Mouse (Mus musculus) myocyte (in vitro differentiated cells): Measurements from ENCODE around the gene Pdap1. TPM values are rescaled to one million over a fixed set of nuclear protein-coding genes. Genes with fewer than 3 reads are reported as not detected.

Experiments
- H3K27me3 ChIP-seq: one replicate; pipeline ENCODE4 v1.6.1; 2011; ENCODE audit not compliant: control insufficient read depth, insufficient read depth, insufficient read length
- H3K36me3 ChIP-seq: one replicate; pipeline ENCODE4 v1.6.1; 2011; ENCODE audit not compliant: control insufficient read depth, insufficient read depth
- H3K4me2 ChIP-seq: one replicate; pipeline ENCODE4 v1.6.1; 2011; ENCODE audit warnings: low read depth, control low read depth
- H3K4me3 ChIP-seq: one replicate; pipeline ENCODE4 v1.5.1; 2011; ENCODE audit warnings: mild to moderate bottlenecking, control low read depth, moderate library complexity
- H3K79me2 ChIP-seq: one replicate; pipeline ENCODE4 v1.6.1; 2011; ENCODE audit not compliant: control insufficient read depth, insufficient read depth
- H3ac ChIP-seq: one replicate; pipeline ENCODE4 v1.6.1; 2011; ENCODE audit not compliant: control insufficient read depth, insufficient read length
- CEBPB ChIP-seq: IDR thresholded peaks from 2 replicates; pipeline ENCODE4 v1.6.1; 2011; ENCODE audit warnings: mild to moderate bottlenecking, moderate library complexity; ENCODE audit not compliant: poor library complexity, insufficient read depth, severe bottlenecking
- E2F4 ChIP-seq: IDR thresholded peaks from one replicate; pipeline ENCODE4 v1.6.1; 2011; ENCODE audit warnings: mild to moderate bottlenecking, control low read depth, moderate library complexity; ENCODE audit not compliant: insufficient read depth
- MAX ChIP-seq: IDR thresholded peaks from one replicate; pipeline ENCODE4 v1.6.1; 2011; ENCODE audit warnings: low read depth, mild to moderate bottlenecking, control low read depth
- MYOD1 ChIP-seq, 3 experiments: IDR thresholded peaks; one replicate each; pipeline ENCODE4 v1.6.1; 2011; ENCODE audit warnings: control low read depth in 2 of 3, low read depth in 2 of 3, mild to moderate bottlenecking in 2 of 3, moderate library complexity in 1 of 3; ENCODE audit not compliant: insufficient read length in 2 of 3, control insufficient read depth in 1 of 3
- MYOG ChIP-seq, 3 experiments: IDR thresholded peaks; one replicate each; pipeline ENCODE4 v1.6.1; 2011; ENCODE audit warnings: control low read depth in 2 of 3, low read depth in 2 of 3, mild to moderate bottlenecking in 2 of 3; ENCODE audit not compliant: insufficient read length in 2 of 3, control insufficient read depth in 1 of 3, insufficient read depth in 1 of 3
- POLR2A ChIP-seq: IDR thresholded peaks from one replicate; pipeline ENCODE4 v1.6.1; 2011; ENCODE audit warnings: low read depth, mild to moderate bottlenecking, control low read depth, moderate library complexity; ENCODE audit not compliant: insufficient read length
- POLR2AphosphoS2 ChIP-seq: IDR thresholded peaks from one replicate; pipeline ENCODE4 v1.6.1; 2011; ENCODE audit warnings: low read depth, control low read depth; ENCODE audit not compliant: insufficient read length
- REST ChIP-seq: IDR thresholded peaks from one replicate; pipeline ENCODE4 v1.6.1; 2011; ENCODE audit warnings: mild to moderate bottlenecking, control low read depth, moderate library complexity; ENCODE audit not compliant: insufficient read depth, insufficient read length
- SRF ChIP-seq: IDR thresholded peaks from one replicate; pipeline ENCODE4 v1.6.1; 2011; ENCODE audit warnings: low read depth; ENCODE audit not compliant: control insufficient read depth, insufficient read length
- TCF12 ChIP-seq: IDR thresholded peaks from one replicate; pipeline ENCODE4 v1.6.1; 2011; ENCODE audit warnings: mild to moderate bottlenecking, control low read depth; ENCODE audit not compliant: poor library complexity, insufficient read depth, severe bottlenecking
- TCF3 ChIP-seq: IDR thresholded peaks from one replicate; pipeline ENCODE4 v1.6.1; 2011; ENCODE audit warnings: low read depth, control low read depth; ENCODE audit not compliant: insufficient read length
- USF1 ChIP-seq: IDR thresholded peaks from one replicate; pipeline ENCODE4 v1.6.1; 2011; ENCODE audit warnings: low read depth, mild to moderate bottlenecking, control low read depth, moderate library complexity
- polyA plus RNA-seq: library from polyadenylated mRNA; unstranded; fragments of >200 nt; fragmentation: generic; extraction: Trizol; gene quantifications from one replicate; pipeline ENCODE4 v1.2.1, GENCODE M21; 2012; ENCODE audit warnings: missing spikeins

Gene Pdap1
- polyA plus RNA-seq, 1 experiment, result 98.9 TPM

- H3K4me2 ChIP-seq, result peak overlapping the region; percentile 81
- no peak for TF ChIP-seq CEBPB
- TF ChIP-seq POLR2AphosphoS2, result peak; percentile 6
- peak overlapping the region; percentile 44 for H3ac ChIP-seq
- H3K4me3 ChIP-seq, result peak overlapping the region; percentile 87
- peaks cover 8% of the 10 kb centered on the region for H3K36me3 ChIP-seq
- peaks cover 46% of the 10 kb centered on the region for H3K79me2 ChIP-seq
- H3K27me3 ChIP-seq, result no peaks in the 10 kb centered on the region
These were observed 27.2 kb upstream of the Pdap1 start for GRCm38 (mm10) chr5:145167306-145167661.

GRCm38 (mm10) chr5:145166536-145167305, 26.7 kb upstream of the Pdap1 start, which contains the start of the genes Ptcd1 and Cpsf4:
Gene Ptcd1 (minus strand): TSS chr5:145167108.
Gene Cpsf4 (plus strand): TSS chr5:145167213.
- peak within 1 kb of the TSS; percentile 96 for H3K4me2 ChIP-seq
- H3K79me2 ChIP-seq, result peaks cover 46% of the 10 kb centered on the region
- no peaks in the 10 kb centered on the region for H3K27me3 ChIP-seq
- 0 out of 2 replicates have a peak, but pooled peaks have one; percentile 44 for TF ChIP-seq CEBPB
- TF ChIP-seq E2F4, result peak; percentile 46
- TF ChIP-seq MYOG (IDR thresholded peaks at IDR 0.05; ENCODE audit: control insufficient read depth in 1 of 3, insufficient read depth in 1 of 3, insufficient read length in 2 of 3, low read depth in 2 of 3), result no peak
- peak; percentile 84 for TF ChIP-seq SRF
- peak; percentile 87 for TF ChIP-seq POLR2AphosphoS2
- TF ChIP-seq POLR2A, result peak; percentile 93
- H3K4me3 ChIP-seq, result peak within 1 kb of the TSS; percentile 87
- peaks cover 7% of the 10 kb centered on the region for H3K36me3 ChIP-seq
- peak within 1 kb of the TSS; percentile 44 for H3ac ChIP-seq

- H3K27me3 ChIP-seq, result no peaks in the 10 kb centered on the region
- TF ChIP-seq POLR2AphosphoS2 (no peak), MAX (no peak), TCF12 (no peak)
- peak overlapping the region; percentile 87 for H3K4me3 ChIP-seq
- H3K4me2 ChIP-seq, result no peak overlapping the region
- peaks cover 3% of the 10 kb centered on the region for H3K36me3 ChIP-seq
- H3K79me2 ChIP-seq, result peaks cover 36% of the 10 kb centered on the region
- H3ac ChIP-seq, result no peak overlapping the region
These were observed 25.1 kb upstream of the Pdap1 start for GRCm38 (mm10) chr5:145165184-145165583.

- H3K4me2 ChIP-seq, result no peak overlapping the region
- H3K36me3 ChIP-seq, result peaks cover 3% of the 10 kb centered on the region
- no peaks in the 10 kb centered on the region for H3K27me3 ChIP-seq
- TF ChIP-seq MYOG (IDR thresholded peaks at IDR 0.05; ENCODE audit: control insufficient read depth in 1 of 3, insufficient read depth in 1 of 3, insufficient read length in 2 of 3, low read depth in 2 of 3) (no peak), E2F4 (no peak), MAX (no peak), POLR2A (no peak), MYOD1 (IDR thresholded peaks at IDR 0.05; ENCODE audit: control insufficient read depth in 1 of 3, insufficient read length in 2 of 3, low read depth in 2 of 3) (no peak), REST (no peak), TCF3 (no peak), USF1 (no peak), POLR2AphosphoS2 (no peak), TCF12 (no peak), SRF (no peak)
- H3K4me3 ChIP-seq, result no peak overlapping the region
- H3K79me2 ChIP-seq, result peaks cover 35% of the 10 kb centered on the region
- H3ac ChIP-seq, result no peak overlapping the region
These were observed 24.7 kb upstream of the Pdap1 start for GRCm38 (mm10) chr5:145164710-145165109.

- Histone ChIP-seq H3K36me3 (peaks cover 10% of the 10 kb centered on the region), H3K4me2 (no peak overlapping the region), H3K79me2 (peaks cover 11% of the 10 kb centered on the region), H3ac (no peak overlapping the region), H3K27me3 (no peaks in the 10 kb centered on the region), H3K4me3 (no peak overlapping the region)
- no peak for TF ChIP-seq REST
- no peak for TF ChIP-seq SRF
- TF ChIP-seq MYOG (IDR thresholded peaks at IDR 0.05; ENCODE audit: control insufficient read depth in 1 of 3, insufficient read depth in 1 of 3, insufficient read length in 2 of 3, low read depth in 2 of 3), result no peak
- no peak for TF ChIP-seq TCF3
- TF ChIP-seq TCF12, result no peak
- no peak for TF ChIP-seq MYOD1 (IDR thresholded peaks at IDR 0.05; ENCODE audit: control insufficient read depth in 1 of 3, insufficient read length in 2 of 3, low read depth in 2 of 3)
These were observed 21.3 kb upstream of the Pdap1 start for GRCm38 (mm10) chr5:145161361-145161760.
